Mouse (Mus musculus): ENCODE results near the gene Cst6.

DNA sequence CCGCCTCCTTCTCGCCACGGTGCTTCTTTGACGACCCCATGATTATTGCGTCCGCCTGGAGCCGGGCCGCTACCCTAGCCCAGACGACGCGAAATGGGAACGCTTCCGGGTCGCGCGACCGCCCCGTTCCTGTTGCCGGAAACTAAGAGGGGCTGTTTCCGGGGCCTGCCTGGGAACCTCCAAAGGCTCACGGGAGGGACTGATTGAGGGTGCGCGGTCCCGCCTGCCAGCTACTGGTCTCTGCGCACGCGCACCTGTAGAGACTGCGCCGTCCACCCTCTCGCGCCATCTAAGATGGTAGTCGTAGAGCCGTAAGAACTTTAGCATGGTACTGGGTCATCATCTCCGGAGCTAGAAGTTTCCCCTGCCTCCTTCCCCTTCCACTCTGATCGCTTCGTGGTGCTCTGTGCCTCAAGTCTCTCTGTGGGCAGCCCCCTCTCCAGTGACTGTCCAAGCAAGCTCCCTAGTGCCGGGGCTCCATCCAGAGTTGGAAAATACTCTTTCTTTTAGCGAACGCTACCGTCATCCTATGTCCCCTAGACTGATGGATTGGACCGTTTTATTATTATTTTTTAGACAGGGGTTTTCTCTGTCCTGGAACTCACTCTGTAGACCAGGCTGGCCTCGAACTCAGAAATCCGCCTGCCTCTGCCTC is 39.3 kb upstream of the Cst6 start, which contains the start of gene Sart1:
- TF ChIP-seq FLI1 (IDR thresholded peaks at IDR 0.05; ENCODE audit: low read length) (peak; percentile 84; the same call in 1 of the 2 replicates), GATA1 (IDR thresholded peaks at IDR 0.05; ENCODE audit: borderline replicate concordance, low read length) (no peak)
